Mouse (Mus musculus) inflammation-experienced regulatory T-cells, adult 6 months (primary cell): ENCODE data around the gene Gm5089. TPM values are rescaled to one million over a fixed set of nuclear protein-coding genes. Genes with fewer than 3 reads are reported as not detected.

Experiments
- ATAC-seq: one replicate; pipeline ENCODE4 v1.8.0; 2017
- polyA plus RNA-seq, 3 experiments: library from polyadenylated mRNA; unstranded; fragments of 100-300 nt; shearing (Covaris generic); gene quantifications; one replicate each; pipeline ENCODE4 v1.2.1; 2017

Gene Gm5089
- polyA plus RNA-seq, 3 experiments from 2014 or later, result not detected

- no peak for ATAC-seq
These were observed 24.2 kb downstream of the Gm5089 start for GRCm38 (mm10) chr14:122426529-122427203.

GRCm38 (mm10) chr14:122424441-122424840 is 26.5 kb downstream of the Gm5089 start:
- ATAC-seq, result no peak

- no peak for ATAC-seq
These were observed 34.6 kb downstream of the Gm5089 start for GRCm38 (mm10) chr14:122416166-122416771.

- ATAC-seq, result no peak
These were observed 36.1 kb downstream of the Gm5089 start for GRCm38 (mm10) chr14:122414786-122415185.

GRCm38 (mm10) chr14:122413542-122413928 is 37.4 kb downstream of the Gm5089 start:
- no peak for ATAC-seq

GRCm38 (mm10) chr14:122412841-122413541 is 37.9 kb downstream of the Gm5089 start:
- ATAC-seq, result no peak

GRCm38 (mm10) chr14:122406541-122407219 is 44.2 kb downstream of the Gm5089 start:
- ATAC-seq, result no peak

GRCm38 (mm10) chr14:122405897-122406540 is 44.9 kb downstream of the Gm5089 start:
- no peak for ATAC-seq

- ATAC-seq, result no peak
These were observed 45.7 kb downstream of the Gm5089 start for GRCm38 (mm10) chr14:122405236-122405635.

- ATAC-seq, result no peak
These were observed 46.2 kb downstream of the Gm5089 start for GRCm38 (mm10) chr14:122404596-122405154.

GRCm38 (mm10) chr14:122403422-122403940 is 47.4 kb downstream of the Gm5089 start:
- no peak for ATAC-seq

- no peak for ATAC-seq
These were observed 48.1 kb downstream of the Gm5089 start for GRCm38 (mm10) chr14:122402716-122403258.

- no peak for ATAC-seq
These were observed 49.0 kb downstream of the Gm5089 start for GRCm38 (mm10) chr14:122401886-122402285.

GRCm38 (mm10) chr14:122399906-122400305 is 51.0 kb downstream of the Gm5089 start:
- no peak for ATAC-seq

GRCm38 (mm10) chr14:122398676-122399075 is 52.2 kb downstream of the Gm5089 start:
- no peak for ATAC-seq

- no peak for ATAC-seq
These were observed 57.8 kb downstream of the Gm5089 start for GRCm38 (mm10) chr14:122393119-122393518.

GRCm38 (mm10) chr14:122390935-122391334 is 60.0 kb downstream of the Gm5089 start:
- no peak for ATAC-seq

- no peak for ATAC-seq
These were observed 61.1 kb downstream of the Gm5089 start for GRCm38 (mm10) chr14:122389684-122390370.

- ATAC-seq, result no peak
These were observed 62.4 kb downstream of the Gm5089 start for GRCm38 (mm10) chr14:122388431-122389031.

- ATAC-seq, result no peak
These were observed 63.1 kb downstream of the Gm5089 start for GRCm38 (mm10) chr14:122387781-122388180.
